Mouse (Mus musculus) intestine, embryonic 16.5 days (tissue): ENCODE data around the gene Pop5. TPM values are rescaled to one million over a fixed set of nuclear protein-coding genes. Genes with fewer than 3 reads are reported as not detected.

Source experiments
- ATAC-seq: fragments of 200-750 bp; cut with Nextera tagmentation; 2 replicates; pipeline ENCODE4 v1.8.0; 2017; ENCODE audit warnings: moderate TSS enrichment, moderate library complexity
- H3K27ac ChIP-seq: fragments of 300-500 bp; sonication (generic); 2 replicates; pipeline ENCODE4 v1.5.1; 2014; ENCODE audit warnings: mild to moderate bottlenecking, low read length
- H3K27me3 ChIP-seq: fragments of 300-500 bp; sonication (generic); replicated peaks from 2 replicates; pipeline ENCODE4 v1.6.1; 2014; ENCODE audit warnings: low read length, control low read depth, mixed read lengths; ENCODE audit not compliant: control insufficient read depth, insufficient read depth
- H3K36me3 ChIP-seq: fragments of 300-500 bp; sonication (generic); 2 replicates; pipeline ENCODE4 v1.6.1; 2014; ENCODE audit warnings: low read length, control low read depth; ENCODE audit not compliant: control insufficient read depth, insufficient read depth
- H3K4me1 ChIP-seq: fragments of 300-500 bp; sonication (generic); 2 replicates; pipeline ENCODE4 v1.6.1; 2014; ENCODE audit warnings: low read length, control low read depth, mixed read lengths; ENCODE audit not compliant: control insufficient read depth, insufficient read depth
- H3K4me2 ChIP-seq: fragments of 300-500 bp; sonication (generic); 2 replicates; pipeline ENCODE4 v1.6.1; 2014; ENCODE audit warnings: low read depth, low read length, control low read depth
- H3K4me3 ChIP-seq: fragments of 300-500 bp; sonication (generic); 2 replicates; pipeline ENCODE4 v1.5.1; 2014; ENCODE audit warnings: mild to moderate bottlenecking, low read length
- H3K9ac ChIP-seq: fragments of 300-500 bp; sonication (generic); 2 replicates; pipeline ENCODE4 v1.6.1; 2014; ENCODE audit warnings: low read depth, low read length
- H3K9me3 ChIP-seq: fragments of 300-500 bp; sonication (generic); 2 replicates; pipeline ENCODE4 v1.6.1; 2016; ENCODE audit warnings: low read length, control low read depth; ENCODE audit not compliant: control insufficient read depth
- WGBS: fragments of 180-500 bp; shearing (Covaris S2); extraction: QIAGEN DNeasy Blood & Tissue Kit; methylation state at CpG from one replicate; pipeline ENCODE4 v1.1.7; 2014; 5-methylcytosine and 5-hydroxymethylcytosine counted together
- polyA plus RNA-seq: library from polyadenylated mRNA; unstranded; fragments of >200 nt; fragmentation: Nextera tagmentation; extraction: Ambion mirVana; gene quantifications from 2 replicates; pipeline ENCODE4 v1.2.1, GENCODE M21; 2015

The Pop5 gene
- 124 and 141 TPM in 2 replicates for polyA plus RNA-seq

DNA sequence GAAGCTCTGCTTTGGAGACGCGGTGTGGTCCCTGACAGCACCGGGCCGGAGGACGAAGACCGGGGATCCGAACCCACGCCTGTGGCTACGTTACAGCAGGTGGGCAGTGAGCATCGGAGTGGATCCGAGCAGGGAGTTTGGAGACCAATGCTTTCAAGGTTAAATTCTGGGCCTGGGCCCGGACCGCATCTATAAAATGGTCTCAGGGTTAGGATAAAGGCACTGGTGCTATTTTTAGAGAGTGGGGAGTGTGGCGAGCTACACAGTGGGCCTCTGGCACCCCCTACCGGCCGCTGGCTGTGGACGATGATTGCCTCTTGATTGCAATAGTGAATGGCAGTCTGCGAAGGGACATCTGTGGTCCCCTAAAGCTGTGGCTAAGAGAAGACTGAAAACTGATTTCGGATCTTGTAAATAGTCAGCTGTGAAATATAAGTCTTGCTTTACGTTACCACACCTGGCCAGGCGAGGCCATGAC, at the start of gene Pop5:
Gene Pop5, plus strand, starts transcription at position 51 of the 478 bp plus-strand sequence.
- 1% methylated on average over 21 of the region's 21 CpGs for WGBS

DNA sequence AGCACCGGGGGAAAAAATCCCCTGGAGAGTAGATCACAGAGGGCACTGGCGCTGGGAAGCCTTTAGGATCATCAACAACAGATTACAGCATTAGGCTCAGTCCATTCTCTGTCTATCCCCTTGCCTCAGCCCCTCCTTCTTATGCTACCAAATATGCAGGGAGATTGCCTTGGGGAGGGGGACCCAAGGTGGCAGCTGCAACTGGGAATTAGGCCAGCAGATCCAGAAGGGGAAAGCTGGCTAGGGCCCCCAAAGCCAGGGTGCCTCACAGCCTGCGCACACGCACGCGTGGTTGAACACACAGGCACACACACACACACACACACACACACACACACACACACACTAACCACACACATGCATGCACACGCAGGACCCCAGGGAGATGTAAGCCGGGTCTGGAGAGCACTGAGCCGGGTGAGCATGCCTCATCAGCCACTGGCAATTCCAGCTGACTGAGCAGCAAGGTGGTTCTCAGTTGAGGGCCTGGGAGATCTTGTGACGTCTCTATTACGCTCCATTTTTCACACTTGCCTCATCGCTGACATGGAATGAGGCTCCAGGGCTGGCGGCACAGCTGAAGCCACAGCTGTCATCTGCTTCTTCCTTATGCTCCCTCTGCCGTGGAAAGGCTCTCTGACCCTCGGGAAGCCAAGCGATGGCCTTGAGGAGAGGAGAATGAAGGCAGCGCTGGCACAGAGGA, 49.1 kb upstream of the Pop5 start:
- WGBS = 41% methylated on average over 17 of the region's 17 CpGs
- Histone ChIP-seq H3K4me2 (peak overlapping the region; percentile 44), H3K27me3 (peaks cover 33% of the 10 kb centered on the region), H3K36me3 (no peaks in the 10 kb centered on the region), H3K9me3 (peaks cover 5% of the 10 kb centered on the region; the same call in 1 of the 2 replicates), H3K9ac (no peak overlapping the region), H3K27ac (no peak overlapping the region), H3K4me1 (peaks cover 21% of the 10 kb centered on the region), H3K4me3 (0 out of 2 replicates have a peak overlapping the region, but pooled peaks have one; percentile 5)
- ATAC-seq = no peak

More for the DNA sequence above, at the start of gene Pop5:
- Histone ChIP-seq H3K36me3 (peaks cover 11% of the 10 kb centered on the region), H3K27me3 (0 out of 2 replicates have a peak, but pooled peaks cover 2% of the 10 kb centered on the region), H3K4me2 (peak within 1 kb of the TSS; percentile 91), H3K27ac (no peak within 1 kb of the TSS), H3K4me3 (peak within 1 kb of the TSS; percentile 61), H3K9me3 (no peaks in the 10 kb centered on the region), H3K9ac (peak within 1 kb of the TSS; percentile 77), H3K4me1 (peaks cover 12% of the 10 kb centered on the region)
- ATAC-seq = peak; percentile 56

DNA sequence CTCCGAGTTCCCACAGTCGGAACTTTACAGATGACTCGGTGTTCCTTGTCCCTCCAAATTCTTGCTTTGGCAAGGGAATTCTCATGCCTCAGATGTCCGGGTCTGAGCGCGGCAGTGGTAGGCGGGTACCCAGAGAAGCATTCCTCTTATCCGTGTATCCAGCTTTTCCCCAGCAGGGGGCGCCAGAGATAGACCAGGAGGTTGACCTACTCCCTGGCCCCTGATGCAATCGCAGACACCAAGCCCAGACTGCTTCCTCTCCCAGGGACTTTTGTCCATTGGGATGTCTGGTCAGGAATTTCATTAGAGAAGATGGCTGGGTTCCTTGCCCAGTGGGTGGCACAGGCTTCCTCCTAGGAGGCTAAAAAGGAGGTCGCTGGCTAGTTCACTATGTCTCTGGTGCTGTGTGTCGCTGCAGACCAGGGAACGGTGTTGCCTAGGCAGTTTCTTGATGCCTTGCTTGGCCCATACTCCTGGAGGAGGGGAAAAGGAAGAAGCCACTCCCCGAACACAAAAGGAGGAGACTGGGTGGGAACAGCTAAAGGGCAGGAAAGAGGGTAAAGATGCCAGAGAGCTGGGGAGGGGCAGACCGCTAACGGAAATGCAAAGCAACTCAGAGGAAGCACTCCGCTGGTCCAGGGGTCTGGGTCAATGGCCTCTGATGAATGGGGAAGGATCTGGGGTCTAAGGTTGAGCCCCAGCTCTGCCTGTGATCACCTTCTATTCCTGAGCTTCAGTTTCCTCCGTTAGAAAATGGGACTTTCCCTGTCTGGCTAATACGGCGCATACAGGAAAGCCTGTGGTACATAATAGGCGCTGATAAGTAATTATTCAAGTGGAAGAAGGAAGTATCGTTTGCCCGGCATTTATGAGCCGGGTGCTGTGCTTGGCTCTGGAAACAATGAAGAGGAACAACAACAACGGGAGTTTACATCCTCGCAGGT, 48.2 kb upstream of the Pop5 start:
- Histone ChIP-seq H3K4me2 (peak overlapping the region; percentile 44), H3K27ac (no peak overlapping the region)
- WGBS = 20% methylated on average over 26 of the region's 26 CpGs

DNA sequence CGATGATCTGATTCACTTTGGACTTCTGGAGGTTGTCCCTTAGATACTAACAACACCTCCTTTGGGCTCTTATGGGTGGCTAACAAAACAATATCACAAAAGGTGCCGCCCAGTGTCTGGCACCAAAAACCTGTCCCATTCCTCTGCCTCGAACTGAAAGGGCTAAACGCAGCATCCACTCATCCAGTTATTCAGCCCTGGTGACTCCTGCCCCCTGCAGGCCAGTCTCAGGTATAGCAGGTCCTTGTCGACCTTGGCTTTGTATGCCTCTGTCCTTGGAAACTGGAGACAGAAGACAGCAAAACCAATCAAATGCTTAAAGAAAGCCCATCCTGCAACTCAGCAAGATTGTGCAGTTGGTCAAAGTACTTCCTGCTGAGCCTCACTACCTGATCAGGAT, 46.8 kb upstream of the Pop5 start:
- H3K36me3 ChIP-seq = no peaks in the 10 kb centered on the region
- 46% methylated on average over 5 of the region's 5 CpGs for WGBS
- H3K27me3 ChIP-seq = peaks cover 56% of the 10 kb centered on the region

More for the DNA sequence above, 48.2 kb upstream of the Pop5 start:
- H3K9me3 ChIP-seq = peaks cover 5% of the 10 kb centered on the region; the same call in 1 of the 2 replicates
- peaks cover 43% of the 10 kb centered on the region for H3K27me3 ChIP-seq
- 0 out of 2 replicates have a peak overlapping the region, but pooled peaks have one; percentile 5 for H3K4me3 ChIP-seq
- H3K9ac ChIP-seq = no peak overlapping the region
- peak; percentile 83 for ATAC-seq
- H3K36me3 ChIP-seq = no peaks in the 10 kb centered on the region
- H3K4me1 ChIP-seq = peaks cover 16% of the 10 kb centered on the region

DNA sequence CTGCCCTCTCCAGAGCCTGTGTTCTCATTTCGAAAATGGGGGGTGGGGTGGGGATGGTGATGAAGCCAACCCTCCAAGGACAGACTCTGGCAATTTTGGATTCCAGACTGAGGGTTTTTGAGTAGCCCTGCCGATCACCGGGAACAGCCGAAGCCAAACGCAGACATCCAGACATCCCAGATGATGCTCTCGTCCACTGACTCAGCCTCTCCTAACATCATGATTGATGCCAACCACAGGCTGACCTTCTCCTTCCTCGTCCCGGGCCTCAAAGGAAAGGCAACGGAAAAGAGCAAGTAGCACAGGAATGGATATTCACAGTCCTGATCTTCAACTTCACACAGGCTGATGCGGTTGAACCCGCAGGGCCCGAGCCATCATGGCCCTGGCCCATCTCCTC, 45.6 kb upstream of the Pop5 start:
- no peak overlapping the region for H3K27ac ChIP-seq
- peaks cover 5% of the 10 kb centered on the region; the same call in 1 of the 2 replicates for H3K9me3 ChIP-seq
- H3K9ac ChIP-seq = no peak overlapping the region
- WGBS = 70% methylated on average over 12 of the region's 12 CpGs
- no peak for ATAC-seq
- H3K4me1 ChIP-seq = peaks cover 29% of the 10 kb centered on the region
- no peak overlapping the region for H3K4me2 ChIP-seq
- peaks cover 69% of the 10 kb centered on the region for H3K27me3 ChIP-seq
- no peaks in the 10 kb centered on the region for H3K36me3 ChIP-seq
- no peak overlapping the region for H3K4me3 ChIP-seq

More for the DNA sequence above, 46.8 kb upstream of the Pop5 start:
- ATAC-seq = no peak
- Histone ChIP-seq H3K9ac (no peak overlapping the region), H3K27ac (no peak overlapping the region), H3K4me1 (peaks cover 24% of the 10 kb centered on the region), H3K4me3 (no peak overlapping the region), H3K4me2 (no peak overlapping the region), H3K9me3 (peaks cover 5% of the 10 kb centered on the region; the same call in 1 of the 2 replicates)

DNA sequence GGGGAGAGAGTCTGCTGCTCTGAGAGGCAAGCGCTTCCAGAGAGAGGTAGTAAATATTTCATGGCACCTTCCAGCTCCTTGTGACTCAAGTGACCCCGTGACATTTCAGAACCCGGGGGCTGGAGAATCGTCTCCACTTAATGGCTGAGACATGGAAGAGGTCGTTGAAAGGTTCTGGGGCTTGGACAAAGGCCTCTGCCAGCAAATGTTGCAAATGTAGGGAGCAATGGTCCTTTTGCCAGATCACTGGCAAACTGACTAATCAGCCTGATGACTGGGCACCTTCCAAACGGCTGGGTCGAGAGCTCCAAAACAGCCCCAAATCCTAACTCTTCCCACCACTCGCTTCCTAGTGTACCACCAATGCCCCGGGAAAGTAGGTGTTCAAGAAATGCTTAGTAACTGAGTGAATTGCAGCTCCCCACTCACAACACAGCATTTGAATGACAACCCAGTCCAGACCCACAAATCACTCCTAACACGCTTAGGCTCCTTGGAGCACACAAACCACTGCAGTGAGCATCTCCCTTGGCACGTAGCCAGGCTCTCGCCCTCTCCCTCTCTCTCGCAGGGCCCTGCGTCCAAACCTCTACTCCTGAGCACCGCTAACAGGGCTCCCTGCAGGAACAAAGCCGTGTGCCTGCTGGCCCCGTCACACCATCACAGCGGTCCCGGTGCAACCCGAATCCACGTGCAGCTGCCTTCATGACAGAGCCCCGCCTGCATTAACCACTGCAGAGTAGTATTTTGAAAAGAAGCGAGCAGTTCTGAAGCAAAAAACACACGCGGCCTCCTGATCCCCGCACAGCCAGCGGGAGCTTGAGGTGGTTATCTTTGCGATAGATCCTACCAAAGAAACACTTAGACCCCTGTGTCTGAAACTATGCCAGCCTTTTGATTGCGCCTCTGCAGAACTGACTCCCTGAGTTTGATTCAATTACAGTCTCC, 43.5 kb upstream of the Pop5 start:
- Histone ChIP-seq H3K9ac (no peak overlapping the region), H3K4me3 (no peak overlapping the region), H3K4me1 (peaks cover 19% of the 10 kb centered on the region), H3K4me2 (no peak overlapping the region), H3K27me3 (peaks cover 58% of the 10 kb centered on the region), H3K9me3 (peaks cover 5% of the 10 kb centered on the region; the same call in 1 of the 2 replicates), H3K27ac (no peak overlapping the region), H3K36me3 (no peaks in the 10 kb centered on the region)
- no peak for ATAC-seq
- WGBS = 10% methylated on average over 29 of the region's 29 CpGs

DNA sequence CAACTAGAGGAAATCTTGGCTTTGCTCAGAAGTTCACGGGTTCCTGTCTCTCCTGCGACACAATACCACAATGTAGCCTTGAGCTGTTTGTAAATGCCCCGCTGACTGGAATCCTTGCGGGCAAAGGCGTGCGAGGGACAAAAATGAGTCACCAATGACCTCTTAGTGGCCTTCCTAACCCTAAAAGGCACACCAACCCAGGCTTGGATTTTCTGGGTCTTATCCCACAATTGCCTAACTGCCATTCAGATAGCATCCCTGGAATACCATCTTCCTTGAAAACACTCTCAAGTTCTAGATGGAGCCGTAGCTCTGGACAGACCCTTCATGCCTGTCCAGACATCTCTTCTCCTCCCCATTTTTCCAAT, 42.8 kb upstream of the Pop5 start:
- H3K27me3 ChIP-seq = peaks cover 58% of the 10 kb centered on the region
- H3K27ac ChIP-seq = no peak overlapping the region
- no peaks in the 10 kb centered on the region for H3K36me3 ChIP-seq
- WGBS = 16% methylated on average over 7 of the region's 7 CpGs
- ATAC-seq = no peak
- peak overlapping the region; percentile 61 for H3K4me3 ChIP-seq
- peak overlapping the region; percentile 100 for H3K4me2 ChIP-seq
- H3K9ac ChIP-seq = peak overlapping the region; percentile 54; the same call in 1 of the 2 replicates
- peaks cover 5% of the 10 kb centered on the region; the same call in 1 of the 2 replicates for H3K9me3 ChIP-seq
- H3K4me1 ChIP-seq = peaks cover 19% of the 10 kb centered on the region

DNA sequence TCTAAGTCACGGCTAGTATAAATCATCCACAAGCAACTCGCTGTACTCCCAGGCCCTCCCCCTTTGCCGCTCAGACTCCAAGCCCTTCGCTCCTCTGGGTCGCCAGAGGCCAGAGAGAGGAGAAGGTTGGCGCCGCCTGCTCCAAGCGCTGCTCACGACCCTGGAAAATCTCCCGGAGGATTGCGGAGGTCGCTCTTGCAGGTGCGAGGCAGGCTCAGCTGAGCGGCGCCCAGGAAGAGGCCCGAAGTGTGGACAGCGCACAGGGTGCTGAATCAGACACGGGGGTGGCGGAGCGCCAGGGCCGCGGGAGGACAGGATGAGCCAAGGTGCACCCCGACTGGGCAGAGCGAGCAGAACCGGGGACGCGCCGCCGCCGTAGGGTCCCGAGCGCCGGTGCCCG, 42.4 kb upstream of the Pop5 start:
- H3K4me2 ChIP-seq = peak overlapping the region; percentile 100
- peak overlapping the region; percentile 54 for H3K9ac ChIP-seq
- peaks cover 58% of the 10 kb centered on the region for H3K27me3 ChIP-seq
- H3K4me3 ChIP-seq = peak overlapping the region; percentile 61
- H3K4me1 ChIP-seq = peaks cover 19% of the 10 kb centered on the region
- peak; percentile 63 for ATAC-seq
- H3K9me3 ChIP-seq = peaks cover 5% of the 10 kb centered on the region; the same call in 1 of the 2 replicates
- H3K27ac ChIP-seq = no peak overlapping the region
- no peaks in the 10 kb centered on the region for H3K36me3 ChIP-seq
- WGBS = under 1% methylated on average over 34 of the region's 34 CpGs
